ENCODE assay signal across 14 mouse cellular contexts in the genomic region with DNA sequence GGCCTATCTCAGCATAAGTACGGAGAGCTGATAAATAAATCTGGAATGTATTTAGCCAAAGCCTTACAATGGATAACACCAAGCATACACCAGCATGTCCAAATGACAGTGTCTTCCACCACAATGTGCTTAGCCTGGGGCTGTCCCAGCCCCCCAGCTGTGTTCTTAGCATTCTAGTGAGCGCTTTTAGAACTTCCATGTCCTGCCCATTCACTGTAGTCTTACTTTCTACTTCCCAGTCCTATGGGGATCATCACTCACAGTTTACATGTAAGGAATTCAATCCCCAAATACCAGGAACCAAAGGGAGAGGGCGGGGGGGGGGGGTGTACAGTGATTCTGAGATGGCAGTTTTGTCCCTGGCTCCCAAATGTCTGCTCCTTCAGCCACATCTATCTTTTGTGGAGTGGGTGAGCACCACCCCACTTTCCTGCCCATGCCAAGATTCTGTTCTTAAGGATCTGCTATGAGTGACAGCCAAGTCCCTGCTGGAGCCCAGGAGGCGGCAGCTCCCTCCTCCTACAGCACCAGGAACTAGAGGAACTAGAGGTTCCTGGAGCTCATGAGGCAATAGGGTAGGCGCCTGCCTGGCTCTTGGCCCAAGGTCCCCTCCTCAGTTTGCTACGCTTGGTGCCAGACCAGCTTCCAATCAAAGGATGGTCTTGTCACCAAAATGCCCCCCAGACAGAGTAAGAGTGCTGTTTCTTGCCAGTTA. TPM values are rescaled to one million over a fixed set of nuclear protein-coding genes. Genes with fewer than 3 reads are reported as not detected.
DNase-seq lines count a peak whose midpoint lies in the region; ATAC-seq lines count a peak whose summit lies in the region.
"Had no signal": no experiment of that assay in that cellular context is flagged by ENCODE, and none has a peak within 500 bp of the region (broad histone marks: within the 10 kb centered on the region; RNA-seq: fewer than 3 reads in every experiment).

No protein-coding gene starts in this region.

- intact Hi-C loops in left cerebral cortex, postnatal 10 days (cut with DNase I) = no loop called here

- no peak for ATAC-seq in CD4-positive, CD25-positive, alpha-beta regulatory T cell, adult 4 months
- ATAC-seq: forebrain, embryonic 16.5 days; Patski had no signal

- DNase-seq in adrenal gland, postnatal 10 days = peak; percentile 59
- no peak for DNase-seq in adrenal gland, postnatal 4 days (ENCODE audit: low spot score in 2 of 2)
- peak; percentile 21 to 63 for DNase-seq in left cerebral cortex, adult 18-20 months (ENCODE audit: low spot score in 2 of 2)
- DNase-seq in left cerebral cortex, postnatal 10 days (ENCODE audit: extremely low spot score in 1 of 2, low spot score in 2 of 2) = no peak
- peak; percentile 52 to 63 for DNase-seq in adrenal gland, postnatal 36 days
- peak; percentile 30 for DNase-seq in lung, postnatal 14 days
- DNase-seq in thymus, postnatal 0 days (ENCODE audit: low spot score) = no peak
- DNase-seq: gastrocnemius, postnatal 10 days; kidney, adult 18-20 months; kidney, postnatal 4 days; liver, embryonic 13.5 days had no signal

RNA-seq across cellular contexts. Expression of a gene that starts 11.0 kb away (rescaled TPM):
- 100 to 1,000 TPM in 1 of 2 experiments, 10 to 100 TPM in 1; 76.5 to 129 TPM for total RNA-seq in adrenal gland, postnatal 10 days (2021)
- 10 to 100 TPM; 50.0 to 55.4 TPM for total RNA-seq in adrenal gland, postnatal 4 days (2021)
- 100 to 1,000 TPM; 119 TPM for total RNA-seq in left cerebral cortex, adult 18-20 months (2021)
- total RNA-seq in left cerebral cortex, postnatal 10 days (2021) = 100 to 1,000 TPM; 125 to 129 TPM
- 10 to 100 TPM; 36.8 to 42.7 TPM for total RNA-seq in adrenal gland, postnatal 36 days (2021)
- polyA plus RNA-seq in thymus, postnatal 0 days (2015; fragmentation: Nextera tagmentation; extraction: Ambion mirVana) = 31.2 and 34.9 TPM in 2 replicates
- 10 to 100 TPM; 22.7 to 26.9 TPM for polyA plus RNA-seq in CD4-positive, CD25-positive, alpha-beta regulatory T cell, adult 4 months (2017; shearing (Covaris generic))

Comparison
In these comparisons a context has a peak if more than half of its experiments do, and no peak if none do; other contexts are left out.
1. DNase-seq: peak in adrenal gland, postnatal 10 days (single experiment), left cerebral cortex, adult 18-20 months (2 of 2), adrenal gland, postnatal 36 days (2 of 2) and lung, postnatal 14 days (single experiment); none in adrenal gland, postnatal 4 days (0 of 2), left cerebral cortex, postnatal 10 days (0 of 2) and thymus, postnatal 0 days (single experiment).